Mouse (Mus musculus) megakaryocyte, embryonic 14.5 days (primary cell): ENCODE results near the gene Tstd1.

Experiments used
- FLI1 ChIP-seq: IDR thresholded peaks from 2 replicates; pipeline ENCODE4 v1.6.1; 2012; ENCODE audit warnings: low read length, inconsistent platforms, mixed read lengths
- GATA1 ChIP-seq: IDR thresholded peaks from 3 replicates; pipeline ENCODE4 v1.6.1; 2012; ENCODE audit warnings: mixed read lengths, low read length, inconsistent platforms, borderline replicate concordance

GRCm38 (mm10) chr1:171466565-171466964 is 47.9 kb downstream of the Tstd1 start:
- TF ChIP-seq GATA1, result no peak
- TF ChIP-seq FLI1, result no peak
